Mouse (Mus musculus) G1E (cell line): ENCODE data around the gene Rps6ka5. TPM values are rescaled to one million over a fixed set of nuclear protein-coding genes. Genes with fewer than 3 reads are reported as not detected.
A peak's percentile ranks its signal among the peaks of the same experiment; 100 is the strongest.

Source experiments
- ATAC-seq: 2 replicates; pipeline ENCODE4 v1.8.0; 2016; ENCODE audit warnings: mild to moderate bottlenecking; ENCODE audit not compliant: insufficient number of reproducible peaks, poor library complexity, low FRiP score, severe bottlenecking; ENCODE audit errors: extremely low read depth
- DNase-seq: peaks from one replicate; pipeline ENCODE4 v3.0.0; 2012; ENCODE audit warnings: low spot score
- H3K27me3 ChIP-seq: 2 replicates; pipeline ENCODE4 v1.6.1; 2012; ENCODE audit warnings: mild to moderate bottlenecking, low read length, inconsistent platforms; ENCODE audit not compliant: insufficient read depth
- H3K36me3 ChIP-seq: replicated peaks from 2 replicates; pipeline ENCODE3; 2012; ENCODE audit warnings: mild to moderate bottlenecking, inconsistent platforms
- H3K4me1 ChIP-seq: 2 replicates; pipeline ENCODE4 v1.6.1; 2012; ENCODE audit warnings: low read depth, low read length, inconsistent platforms, mixed read lengths; ENCODE audit not compliant: insufficient read depth
- H3K4me3 ChIP-seq: 2 replicates; pipeline ENCODE4 v1.5.1; 2012; ENCODE audit warnings: low read depth, mild to moderate bottlenecking, inconsistent platforms, low read length, moderate library complexity, mixed read lengths
- H3K9me3 ChIP-seq: replicated peaks from 2 replicates; pipeline ENCODE4 v1.6.1; 2012; ENCODE audit warnings: inconsistent platforms
- CTCF ChIP-seq: IDR thresholded peaks from 2 replicates; pipeline ENCODE4 v1.5.1; 2012; ENCODE audit warnings: low read depth, low read length, inconsistent platforms, mixed read lengths
- GATA1 ChIP-seq: IDR thresholded peaks from 2 replicates; pipeline ENCODE4 v1.6.1; 2012; ENCODE audit warnings: borderline replicate concordance, low read length, inconsistent platforms, mixed read lengths
- GATA2 ChIP-seq: IDR thresholded peaks from 2 replicates; pipeline ENCODE4 v1.6.1; 2012; ENCODE audit warnings: low read depth, low read length, inconsistent platforms, borderline replicate concordance
- POLR2AphosphoS5 ChIP-seq: IDR thresholded peaks from 2 replicates; pipeline ENCODE4 v1.6.1; 2012; ENCODE audit warnings: low read depth, low read length, inconsistent platforms; ENCODE audit not compliant: insufficient replicate concordance
- TAL1 ChIP-seq: conservative IDR thresholded peaks from 2 replicates; pipeline ENCODE4 v1.6.1; 2012; ENCODE audit warnings: low read depth, low read length, inconsistent platforms, mixed read lengths
- polyA plus RNA-seq: library from polyadenylated mRNA; stranded (reverse); fragments of >175 nt; gene quantifications from 2 replicates; pipeline ENCODE4 v1.2.3, GENCODE M21; 2012
- total RNA-seq, 2 experiments: library from RNA; stranded (forward) in 1 of 2; stranded (reverse) in 1 of 2; fragments of 200-1000 nt in 1 of 2; fragments of >200 nt in 1 of 2; fragmentation: Nextera tagmentation in 1 of 2; gene quantifications; 2 replicates each; pipeline ENCODE4 v1.2.3; 2014 to 2017

Gene Rps6ka5
- total and polyA plus RNA-seq, 3 experiments = 12.6 to 52.2 (median 41.5) TPM

DNA sequence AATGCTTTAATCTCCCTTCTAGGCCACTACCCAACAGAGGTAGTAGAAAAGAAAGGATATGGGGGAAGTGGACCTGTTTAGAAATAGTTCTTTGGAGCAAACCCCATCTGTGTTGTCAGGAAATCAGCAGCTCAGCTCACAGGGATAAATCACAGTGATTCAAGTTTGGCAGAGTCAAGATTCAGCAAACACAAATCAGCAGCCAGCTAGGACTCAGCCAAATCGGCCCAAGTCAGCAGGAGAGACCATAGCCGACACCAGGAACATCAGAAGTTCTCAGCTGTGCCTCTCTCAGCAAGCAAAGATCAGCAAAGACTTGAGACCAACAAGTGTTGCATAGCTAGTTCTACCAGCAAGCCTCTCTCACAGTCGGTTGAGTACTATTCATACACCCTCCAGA, 93.6 kb downstream of the Rps6ka5 start:
- peaks cover 28% of the 10 kb centered on the region for H3K36me3 ChIP-seq
- DNase-seq (no peak), ATAC-seq (no peak)
- H3K4me3 ChIP-seq = no peak overlapping the region
- H3K9me3 ChIP-seq = no peaks in the 10 kb centered on the region
- H3K27me3 ChIP-seq = no peaks in the 10 kb centered on the region
- peaks cover 42% of the 10 kb centered on the region for H3K4me1 ChIP-seq
- no peak for TF ChIP-seq GATA2
- no peak for TF ChIP-seq POLR2AphosphoS5
- TF ChIP-seq TAL1 = no peak
- no peak for TF ChIP-seq GATA1
- TF ChIP-seq CTCF = no peak

- peaks cover 51% of the 10 kb centered on the region for H3K4me1 ChIP-seq
- TF ChIP-seq GATA2 (no peak), GATA1 (no peak), TAL1 (no peak), POLR2AphosphoS5 (no peak), CTCF (no peak)
- no peak for DNase-seq
Observed at GRCm38 (mm10) chr12:100631286-100631685, 95.5 kb downstream of the Rps6ka5 start.

DNA sequence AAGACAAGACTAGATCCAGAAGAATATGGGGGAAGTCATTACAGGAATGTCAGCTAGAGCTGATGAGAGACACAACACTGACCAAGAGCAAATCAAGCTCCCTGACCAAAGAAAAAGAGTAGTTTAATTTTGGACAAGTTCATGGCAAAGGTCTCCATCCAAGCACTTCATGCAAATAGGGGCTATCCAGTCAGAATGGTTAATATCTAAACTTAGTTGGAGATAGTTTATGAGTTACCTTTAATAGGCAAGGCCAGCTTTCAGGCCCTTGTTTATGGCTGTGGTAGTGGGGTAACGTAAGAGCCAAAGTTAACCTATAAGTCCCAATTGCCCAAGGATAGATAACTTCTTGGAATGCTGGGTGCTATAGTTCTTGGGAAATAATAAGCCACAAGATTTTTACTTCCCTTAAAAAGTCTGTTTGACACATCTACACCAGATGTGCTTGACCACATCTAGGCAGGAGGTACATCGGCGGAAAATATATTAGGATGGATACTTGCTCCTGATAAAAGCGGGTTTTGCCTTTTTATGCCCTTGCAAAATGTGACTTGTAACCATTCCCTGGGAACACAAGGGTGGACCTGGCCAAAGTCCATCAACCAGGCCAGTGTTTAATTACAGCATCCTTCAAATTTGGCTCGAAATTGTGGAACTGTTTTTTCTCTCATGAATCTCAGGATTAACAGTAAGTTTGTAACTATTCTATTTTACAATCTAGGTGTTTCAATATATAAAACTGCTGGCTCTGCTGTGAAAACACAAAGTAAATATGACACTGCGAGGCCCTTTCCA, 97.5 kb downstream of the Rps6ka5 start:
- Histone ChIP-seq H3K4me1 (peaks cover 60% of the 10 kb centered on the region), H3K9me3 (no peaks in the 10 kb centered on the region), H3K4me3 (no peak overlapping the region), H3K36me3 (peaks cover 23% of the 10 kb centered on the region), H3K27me3 (no peaks in the 10 kb centered on the region)
- no peak for ATAC-seq
- TF ChIP-seq GATA2 = no peak
- TF ChIP-seq GATA1 = no peak
- TF ChIP-seq TAL1 = no peak
- TF ChIP-seq POLR2AphosphoS5 = no peak
- no peak for TF ChIP-seq CTCF
- DNase-seq = no peak

More at GRCm38 (mm10) chr12:100631286-100631685, 95.5 kb downstream of the Rps6ka5 start:
- Histone ChIP-seq H3K36me3 (peaks cover 21% of the 10 kb centered on the region), H3K9me3 (no peaks in the 10 kb centered on the region), H3K27me3 (no peaks in the 10 kb centered on the region), H3K4me3 (no peak overlapping the region)
- ATAC-seq = no peak

DNA sequence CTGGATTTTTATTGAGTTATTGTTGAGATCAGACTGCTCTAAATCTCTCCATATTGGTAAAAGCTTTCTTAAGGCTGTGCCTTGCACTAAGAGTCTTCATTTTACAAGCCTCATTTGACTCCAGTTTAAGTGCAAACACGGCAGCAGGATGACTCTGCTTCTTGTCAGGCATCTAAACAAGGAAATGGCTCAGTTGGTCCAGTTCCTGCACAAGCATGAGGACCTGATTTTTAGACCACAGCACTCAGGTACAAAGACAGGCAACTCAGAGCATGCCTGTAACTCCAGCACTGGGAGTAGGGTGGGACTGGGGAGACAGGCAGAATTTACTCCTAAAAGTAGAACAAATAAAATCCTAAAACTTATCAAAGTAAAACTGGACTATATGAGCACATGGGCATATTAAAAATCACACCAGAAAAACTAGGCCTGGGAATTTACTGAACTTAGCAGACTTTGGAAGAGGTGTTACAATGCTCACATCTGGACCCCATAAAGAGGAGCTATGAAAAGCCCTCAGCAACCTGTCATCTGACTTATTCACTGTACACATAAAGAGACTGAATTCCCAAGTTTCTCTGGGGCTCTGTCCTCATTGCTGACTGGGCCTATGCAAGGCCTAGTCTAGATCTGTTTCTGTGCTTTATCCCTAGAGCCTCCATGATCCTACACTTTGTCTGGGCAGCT, 99.6 kb downstream of the Rps6ka5 start:
- DNase-seq (no peak), ATAC-seq (peak; percentile 10; the same call in 1 of the 2 replicates)
- TF ChIP-seq CTCF = no peak
- TF ChIP-seq POLR2AphosphoS5 = no peak
- TF ChIP-seq TAL1 = no peak
- no peak for TF ChIP-seq GATA1
- no peak for TF ChIP-seq GATA2
- no peaks in the 10 kb centered on the region for H3K27me3 ChIP-seq
- H3K4me1 ChIP-seq = peaks cover 64% of the 10 kb centered on the region
- H3K9me3 ChIP-seq = no peaks in the 10 kb centered on the region
- peaks cover 14% of the 10 kb centered on the region for H3K36me3 ChIP-seq
- no peak overlapping the region for H3K4me3 ChIP-seq

DNA sequence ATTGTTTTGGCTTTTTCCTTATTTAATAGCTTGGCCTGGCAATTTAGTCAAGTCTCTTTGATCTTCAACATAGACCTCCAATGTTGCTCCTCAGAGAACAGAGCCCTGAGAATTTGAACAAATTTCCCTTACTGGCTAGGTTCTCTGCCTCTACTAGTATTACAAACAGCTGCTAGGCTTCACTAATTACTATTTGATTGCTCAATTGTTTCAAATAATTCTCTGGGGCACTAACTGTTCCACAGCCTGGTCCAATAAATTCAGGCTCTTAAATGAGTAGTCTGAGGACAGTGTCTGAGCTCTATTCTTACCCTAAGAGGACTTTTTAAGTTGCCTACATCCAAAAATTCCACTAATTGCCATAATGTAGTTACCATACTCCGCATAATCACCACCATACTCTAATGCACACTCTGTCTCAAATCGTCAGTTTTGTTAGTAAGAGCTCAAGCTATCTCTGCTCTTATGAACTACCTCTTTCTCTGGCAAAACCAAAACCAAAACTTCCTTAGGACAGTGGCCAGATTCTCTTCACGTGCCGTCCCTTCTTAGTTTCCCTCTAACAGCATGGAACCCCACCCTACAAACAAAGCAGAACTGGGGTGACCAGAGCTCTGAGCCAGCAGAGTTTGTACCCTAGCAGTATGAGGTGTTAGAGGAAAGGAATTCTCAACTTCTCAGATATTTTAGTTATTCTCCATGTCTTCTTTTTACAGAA, 100.4 kb downstream of the Rps6ka5 start:
- no peaks in the 10 kb centered on the region for H3K27me3 ChIP-seq
- ATAC-seq = 0 out of 2 replicates have a peak, but pooled peaks have one; percentile 1
- no peak for TF ChIP-seq GATA2
- no peak for TF ChIP-seq CTCF
- TF ChIP-seq TAL1 = no peak
- no peak for TF ChIP-seq POLR2AphosphoS5
- TF ChIP-seq GATA1 = no peak
- peaks cover 66% of the 10 kb centered on the region for H3K4me1 ChIP-seq
- H3K4me3 ChIP-seq = no peak overlapping the region
- DNase-seq = no peak
- peaks cover 16% of the 10 kb centered on the region for H3K36me3 ChIP-seq
- H3K9me3 ChIP-seq = no peaks in the 10 kb centered on the region
